Mouse (Mus musculus): ENCODE data around the gene Rps15a.

GRCm38 (mm10) chr7:118119142-118119541 is 3.2 kb upstream of the Rps15a start:
- TF ChIP-seq TAL1 (IDR thresholded peaks at IDR 0.05; ENCODE audit: low read length) (no peak), GATA1 (IDR thresholded peaks at IDR 0.05; ENCODE audit: low read length) (no peak)

All from erythroblast, embryonic 14.5 days (primary cell).